Mouse (Mus musculus) right cerebral cortex, adult 18-20 months (tissue): ENCODE data around the gene Yap1.

Experiments
- DNase-seq: peaks from one replicate; pipeline ENCODE4 v3.0.0; 2022; ENCODE audit warnings: mixed read lengths

Gene Yap1

DNA sequence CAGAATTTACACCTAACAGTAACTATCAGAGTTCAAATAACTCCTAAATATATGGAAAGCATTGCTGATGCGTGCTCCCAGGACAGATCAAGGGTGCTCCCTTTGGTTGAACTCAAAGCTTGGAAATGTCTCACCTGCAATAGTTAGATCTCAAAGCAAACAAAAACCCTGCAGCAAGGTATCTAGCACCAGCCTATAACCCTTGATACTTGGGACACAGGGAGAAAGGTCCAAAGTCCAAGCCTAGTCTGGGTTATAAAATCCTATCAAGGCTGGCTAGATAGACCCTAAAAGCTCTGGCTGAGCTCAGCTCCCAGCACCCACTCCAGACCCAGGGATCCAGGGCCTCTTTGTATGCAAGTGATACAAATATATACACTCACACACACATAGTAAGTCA lies 36.4 kb downstream of the Yap1 start:
- no peak for DNase-seq

DNA sequence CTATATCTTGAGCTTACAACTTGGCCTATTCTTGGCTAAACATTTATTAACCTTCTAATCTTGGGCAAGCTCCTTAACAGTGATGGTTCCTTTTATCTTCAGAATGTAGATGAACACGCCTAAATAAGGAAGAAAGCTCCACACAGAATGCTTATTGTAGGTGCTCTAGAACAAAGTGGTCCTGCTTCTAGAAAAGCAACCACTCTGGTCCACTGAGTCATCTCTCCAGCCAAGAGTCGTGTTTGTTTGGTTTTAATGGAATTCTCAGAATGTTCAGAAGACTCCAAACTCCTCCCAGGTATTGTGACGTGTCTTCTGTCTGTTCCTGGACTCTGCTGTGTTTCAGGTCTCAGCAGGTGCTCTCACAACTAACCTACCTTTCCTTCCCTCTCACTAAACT lies 38.8 kb downstream of the Yap1 start:
- DNase-seq = no peak

DNA sequence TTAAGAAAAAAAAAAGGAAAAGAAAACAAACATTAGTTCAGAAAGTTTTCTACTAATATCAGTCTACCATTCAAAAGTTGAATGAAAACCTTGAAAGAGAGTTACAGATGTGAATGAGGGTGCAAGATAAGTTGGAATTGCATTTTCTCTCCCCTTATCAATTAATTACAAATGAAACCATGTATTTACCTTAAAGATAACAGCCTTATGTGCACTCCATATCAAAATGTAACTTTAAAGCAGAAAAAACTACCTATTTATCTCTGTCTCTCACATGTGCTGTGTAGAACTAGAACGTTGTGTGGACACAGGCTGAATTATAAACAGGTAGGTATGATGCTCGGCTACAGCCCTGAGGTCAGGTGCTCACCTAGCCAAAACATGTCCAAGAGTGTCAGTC lies 40.5 kb downstream of the Yap1 start:
- DNase-seq = no peak

DNA sequence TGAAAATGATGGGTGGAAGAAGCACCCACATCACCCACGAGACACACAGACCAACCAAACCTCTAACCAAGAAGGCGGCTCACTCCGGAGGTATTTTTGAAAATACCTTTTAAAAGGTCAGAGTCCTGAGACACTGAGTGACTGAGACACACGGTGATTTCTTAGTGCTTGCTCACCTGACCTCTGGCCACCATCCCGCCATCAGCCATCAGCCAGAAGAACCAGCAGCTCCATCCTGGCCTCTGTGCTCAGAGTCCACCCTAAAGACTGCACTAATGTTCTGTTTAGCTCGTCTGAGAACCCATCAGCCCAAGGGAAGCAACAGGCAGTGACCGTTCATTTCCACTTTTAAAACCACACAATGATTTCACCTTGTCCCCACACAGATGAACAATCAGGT lies 41.5 kb downstream of the Yap1 start:
- no peak for DNase-seq

DNA sequence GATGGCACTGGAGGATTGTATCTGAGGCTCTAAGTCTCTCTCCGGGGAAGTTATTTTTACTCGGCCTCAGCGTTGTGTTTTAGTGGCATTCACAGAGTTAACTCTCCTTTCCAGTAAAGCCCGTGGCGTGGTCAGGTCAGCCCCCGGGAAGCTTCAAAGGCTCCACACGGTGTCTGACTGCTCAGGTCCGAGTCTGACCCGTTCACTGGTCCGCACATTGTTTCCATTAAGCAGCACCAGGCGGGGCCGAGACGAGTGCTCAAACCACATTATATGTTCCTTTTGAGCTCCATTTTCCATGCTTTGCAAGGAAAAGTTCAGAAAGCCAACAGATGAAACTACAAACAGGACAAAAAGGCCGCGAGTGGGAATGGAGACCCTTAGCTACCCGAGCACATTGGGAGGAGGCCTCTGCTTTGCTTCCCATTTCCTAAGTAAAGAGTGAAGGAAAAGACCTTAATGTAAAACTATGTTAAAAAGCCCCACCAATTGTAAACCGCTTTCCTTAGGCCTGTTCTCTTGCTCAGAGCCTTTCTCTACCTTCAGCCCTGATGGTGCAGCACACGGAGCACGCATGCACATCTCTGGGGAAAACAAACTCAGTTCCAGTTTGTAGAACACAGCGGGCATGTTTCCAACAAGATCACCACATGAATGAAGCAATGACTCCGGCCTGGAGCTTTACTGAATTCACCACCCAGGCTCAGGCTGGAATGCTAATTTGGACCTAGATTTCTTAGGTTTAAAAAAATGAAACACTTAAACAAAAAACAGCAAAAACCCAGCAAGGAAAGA lies 42.8 kb downstream of the Yap1 start:
- DNase-seq = no peak

DNA sequence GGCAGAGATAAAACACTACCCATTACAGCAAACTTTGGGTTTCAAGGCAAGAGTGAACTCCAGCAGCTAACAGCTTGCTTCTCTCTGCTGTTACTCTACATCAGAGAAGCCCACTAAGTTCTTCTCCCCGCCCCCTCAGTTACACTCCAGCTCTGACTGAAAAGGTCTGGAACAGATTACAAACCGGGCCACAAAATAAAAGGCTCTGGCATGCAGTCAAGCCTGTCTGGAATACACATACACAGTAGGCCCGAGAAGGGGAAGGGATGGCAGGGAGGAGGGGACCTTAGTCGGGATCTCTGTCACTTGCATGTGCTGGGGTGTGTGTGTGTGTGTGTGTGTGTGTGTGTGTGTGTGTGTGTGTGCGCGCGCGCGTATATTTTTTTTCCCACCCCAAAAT lies 44.0 kb downstream of the Yap1 start:
- peak; percentile 39 for DNase-seq

DNA sequence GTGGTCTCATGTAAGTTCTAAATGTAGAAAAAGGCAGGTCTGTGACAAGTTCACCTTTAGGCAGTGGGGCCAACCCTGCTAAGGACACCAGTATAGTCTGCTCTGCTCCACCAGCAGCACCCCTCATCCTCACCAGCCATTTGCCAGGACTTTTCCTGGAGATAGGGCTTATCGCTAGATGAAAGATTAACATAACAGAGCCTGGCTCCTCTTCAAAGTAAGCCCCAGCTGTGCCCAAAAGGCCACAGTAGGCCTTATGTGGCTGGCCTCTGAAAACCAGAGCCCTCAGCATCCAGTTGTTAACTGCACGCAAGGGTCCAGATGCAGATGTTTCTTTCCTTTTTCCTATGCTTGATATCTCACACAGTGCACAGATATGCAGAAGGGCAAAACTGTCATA lies 45.1 kb downstream of the Yap1 start:
- no peak for DNase-seq

DNA sequence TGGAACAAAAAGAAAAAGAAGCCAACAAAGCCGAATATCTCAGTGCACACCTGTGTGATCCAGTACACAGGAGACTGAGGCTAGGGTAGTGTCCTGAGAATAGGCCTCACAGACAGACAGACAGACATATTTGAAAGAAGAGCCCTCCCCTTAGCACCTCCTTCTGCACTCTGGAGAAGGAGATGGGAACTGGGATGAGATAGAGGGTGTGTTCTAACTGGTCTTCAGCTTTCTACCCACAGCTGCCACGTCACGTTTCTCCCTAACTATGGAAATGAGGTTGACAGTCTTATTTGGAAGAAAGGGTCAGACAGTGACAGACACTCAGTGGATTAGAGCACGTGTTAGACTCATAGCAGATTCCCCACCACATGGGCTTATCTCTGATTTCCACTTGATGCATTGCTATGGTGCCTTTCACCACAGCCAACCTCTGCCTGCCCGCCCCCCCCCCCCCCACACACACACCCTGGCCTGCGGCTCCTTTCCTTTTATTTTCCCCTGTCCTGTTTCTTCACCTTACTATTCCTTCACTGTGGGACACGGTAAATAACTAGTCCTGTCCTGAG lies 46.3 kb downstream of the Yap1 start:
- no peak for DNase-seq

DNA sequence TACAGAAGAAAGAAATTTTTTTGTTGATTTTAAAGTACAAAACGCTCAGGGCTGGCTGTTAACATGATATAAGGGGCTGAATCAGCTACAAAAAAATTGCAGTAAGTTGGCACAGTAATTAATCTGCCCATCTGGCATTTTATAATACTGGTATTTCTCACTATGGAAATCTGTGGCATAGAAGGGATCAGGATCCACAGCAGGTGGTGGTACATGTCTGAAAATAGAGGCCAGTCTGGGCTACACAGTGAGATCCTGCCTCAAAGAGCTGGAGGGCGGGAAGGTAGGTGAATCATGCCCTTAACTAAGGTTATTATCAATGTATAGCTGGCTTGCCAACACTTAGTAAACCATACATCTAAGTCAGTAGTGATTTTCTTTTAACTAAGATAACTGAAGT lies 47.0 kb downstream of the Yap1 start:
- DNase-seq = no peak

DNA sequence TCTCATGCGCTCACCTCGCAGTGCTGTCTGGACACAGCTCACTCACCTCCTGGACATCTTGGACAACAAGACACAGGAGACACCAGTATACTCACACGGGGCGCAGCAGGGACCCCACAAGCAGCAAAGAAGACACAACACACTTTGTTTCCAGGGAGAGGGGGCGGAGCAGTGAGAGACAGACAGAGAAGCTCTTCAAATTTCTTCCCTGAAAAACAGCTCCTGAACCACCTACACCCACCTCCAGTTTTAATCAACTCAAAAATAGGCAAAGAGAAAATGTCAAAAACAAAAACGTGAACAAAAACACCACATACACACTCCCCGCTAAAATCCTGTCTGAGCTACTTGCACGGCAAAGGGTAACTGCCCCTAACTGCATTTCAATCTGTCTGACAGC lies 48.0 kb downstream of the Yap1 start:
- DNase-seq = no peak

DNA sequence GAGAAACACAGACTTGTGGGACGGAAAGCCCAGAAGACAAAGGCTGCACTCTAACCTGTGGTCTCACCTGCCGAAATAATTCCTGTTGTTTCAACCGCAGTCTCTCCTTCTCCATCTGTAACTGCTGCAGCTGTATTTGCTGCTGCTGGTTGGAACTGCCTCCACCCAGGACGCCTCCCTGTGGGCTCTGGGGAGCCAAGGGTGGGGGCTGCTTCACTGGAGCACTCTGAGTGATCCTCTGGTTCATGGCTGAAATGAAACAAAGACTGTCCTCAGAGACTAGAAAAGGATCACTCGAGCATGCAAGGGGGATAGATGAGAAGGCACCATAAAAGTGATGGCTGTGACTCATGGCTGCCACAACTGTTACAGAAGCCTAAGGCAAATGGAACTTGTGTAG lies 51.5 kb downstream of the Yap1 start:
- no peak for DNase-seq

DNA sequence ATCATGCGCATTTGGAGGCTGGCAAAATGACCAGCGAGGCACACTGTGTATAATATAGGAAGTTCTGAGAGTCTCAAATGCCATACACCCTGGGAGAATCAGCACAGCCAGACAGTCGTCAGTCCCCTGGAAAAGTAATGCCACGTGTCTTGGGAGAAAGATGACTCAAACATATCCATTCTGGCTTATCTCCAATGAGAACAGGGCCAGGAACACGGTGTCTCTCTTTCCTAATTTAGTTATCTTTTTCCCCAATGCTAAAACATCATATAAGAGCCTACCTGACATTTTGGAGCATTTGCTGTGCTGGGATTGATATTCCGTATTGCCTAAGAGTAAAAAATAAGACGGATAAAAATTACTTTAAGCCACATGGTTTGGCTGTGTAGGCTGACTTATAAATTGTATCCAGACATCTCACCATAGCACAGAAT lies 54.2 kb downstream of the Yap1 start:
- peak; percentile 69 for DNase-seq

DNA sequence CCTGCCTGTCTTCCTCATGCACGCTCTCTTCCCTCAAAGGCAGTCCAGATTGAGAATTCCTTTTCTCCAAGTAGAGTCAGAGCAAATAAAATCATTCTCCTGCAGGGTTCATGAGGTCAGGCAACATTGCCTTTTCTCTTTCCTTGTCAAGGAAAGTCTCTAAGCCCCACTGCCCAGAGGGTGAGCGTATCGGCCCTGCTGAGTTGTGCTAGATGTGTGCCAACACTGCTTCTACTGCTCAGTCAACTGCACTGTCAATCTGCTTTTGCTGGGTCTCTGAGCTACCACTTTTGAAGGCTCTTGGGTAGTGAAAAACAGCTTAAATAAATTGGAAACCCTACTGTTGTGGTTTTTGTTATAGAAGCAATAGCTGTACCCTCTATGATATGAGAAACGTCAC lies 56.5 kb downstream of the Yap1 start:
- no peak for DNase-seq

DNA sequence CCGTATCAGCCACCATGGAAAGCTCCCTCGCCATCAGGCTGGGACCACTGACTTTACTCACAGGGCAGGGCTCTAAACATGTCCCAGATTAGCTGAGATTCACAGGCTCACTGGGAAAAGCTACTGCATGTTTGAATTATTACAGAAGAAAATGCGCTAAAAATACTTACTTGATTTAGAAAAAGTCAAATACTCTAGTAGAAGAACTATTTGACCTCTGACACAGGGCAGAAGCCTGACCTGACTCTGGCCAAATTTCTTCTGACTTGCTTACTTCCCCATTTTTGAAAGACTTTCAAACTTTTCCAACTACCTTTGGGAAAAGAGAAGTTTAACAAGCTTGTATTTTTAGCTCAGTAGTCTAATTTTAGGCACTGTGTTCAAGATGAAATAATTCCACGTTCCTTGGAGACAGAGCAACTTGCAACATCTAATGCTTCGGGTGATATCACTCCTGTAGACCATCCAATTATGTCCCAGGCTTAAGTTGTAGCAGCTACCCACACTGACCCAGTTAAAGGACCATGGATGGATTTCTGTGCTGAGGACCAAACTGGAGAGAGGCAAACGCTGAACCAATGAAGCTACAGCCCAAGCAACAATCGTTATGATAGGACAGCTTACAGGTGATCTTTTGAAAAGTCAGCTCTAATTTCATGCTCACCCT lies 60.5 kb downstream of the Yap1 start:
- DNase-seq = no peak

DNA sequence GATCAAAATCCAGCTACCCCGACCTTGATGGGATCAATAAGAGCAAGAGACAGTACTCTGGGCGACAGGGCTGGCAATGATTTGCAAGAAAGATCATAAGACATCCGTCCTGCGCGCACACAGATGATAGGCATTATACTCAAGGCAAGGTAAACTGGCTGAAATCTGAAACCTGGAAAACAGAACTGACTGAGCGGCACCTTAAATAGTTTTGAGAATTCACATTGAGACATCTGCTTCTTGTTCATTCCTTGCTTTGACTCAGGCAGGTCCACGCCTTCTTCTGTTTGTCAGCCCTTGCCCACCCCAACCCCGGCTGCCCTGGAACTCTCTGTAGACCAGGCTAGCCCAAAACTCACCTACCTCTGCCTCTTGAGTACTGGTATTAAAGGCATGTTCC lies 61.7 kb downstream of the Yap1 start:
- DNase-seq = no peak

DNA sequence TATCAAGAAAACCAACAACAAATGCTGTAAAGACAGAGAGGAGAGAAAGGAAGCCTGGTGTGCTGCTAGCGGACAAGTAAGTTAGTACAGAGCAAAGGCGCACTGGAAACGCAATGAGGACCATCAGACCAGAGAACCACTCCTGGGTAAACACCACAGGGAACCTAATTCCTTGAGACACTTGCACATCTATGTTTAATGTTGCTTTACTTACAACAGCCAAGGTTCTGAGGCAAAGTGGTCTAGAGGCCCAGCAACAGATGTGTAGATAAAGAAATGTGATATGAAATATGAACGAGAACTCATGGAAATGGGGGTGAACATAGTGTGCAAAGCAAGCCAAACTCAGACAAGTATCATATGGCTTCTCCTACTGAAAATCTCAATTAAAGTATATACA lies 64.3 kb downstream of the Yap1 start:
- no peak for DNase-seq

DNA sequence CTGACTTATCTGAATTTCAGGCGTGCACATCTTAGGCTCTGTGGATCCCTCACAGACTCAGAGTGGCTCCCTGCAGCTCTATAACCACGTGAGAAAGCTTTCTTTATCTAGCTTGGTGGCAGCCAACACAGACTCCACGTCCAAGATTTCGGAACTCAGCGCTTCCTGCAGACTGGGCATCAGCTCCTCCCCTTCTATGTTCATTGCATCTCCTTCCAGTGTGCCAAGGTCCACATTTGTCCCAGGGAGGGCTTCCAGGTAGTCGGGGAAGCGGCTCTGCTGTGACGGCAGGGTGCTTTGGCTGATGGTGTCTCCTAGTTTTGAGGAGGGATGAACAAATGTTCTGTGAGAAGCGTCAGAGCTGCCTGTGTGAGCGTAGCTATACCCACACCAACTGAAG lies 70.0 kb downstream of the Yap1 start:
- DNase-seq = peak; percentile 37

DNA sequence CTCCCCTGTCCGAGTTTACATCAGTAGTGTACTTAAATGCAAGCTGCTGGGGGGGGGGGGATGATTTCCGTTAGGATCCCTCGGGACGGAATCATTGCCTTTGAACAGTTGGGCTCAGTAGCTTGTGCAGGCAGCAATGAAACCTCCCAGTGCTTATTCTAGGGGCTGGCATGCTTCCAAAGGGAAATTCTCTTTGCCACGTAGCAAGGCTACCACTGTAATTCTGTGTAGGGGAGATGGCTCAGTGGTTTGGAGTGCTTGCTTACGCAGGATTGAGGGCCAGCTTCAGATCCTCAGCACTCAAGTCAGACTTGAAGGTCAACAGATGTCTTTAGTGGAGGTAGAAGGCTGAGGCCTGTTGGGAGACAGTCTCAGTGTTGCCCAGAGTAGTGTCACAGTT lies 74.8 kb downstream of the Yap1 start:
- DNase-seq = no peak

DNA sequence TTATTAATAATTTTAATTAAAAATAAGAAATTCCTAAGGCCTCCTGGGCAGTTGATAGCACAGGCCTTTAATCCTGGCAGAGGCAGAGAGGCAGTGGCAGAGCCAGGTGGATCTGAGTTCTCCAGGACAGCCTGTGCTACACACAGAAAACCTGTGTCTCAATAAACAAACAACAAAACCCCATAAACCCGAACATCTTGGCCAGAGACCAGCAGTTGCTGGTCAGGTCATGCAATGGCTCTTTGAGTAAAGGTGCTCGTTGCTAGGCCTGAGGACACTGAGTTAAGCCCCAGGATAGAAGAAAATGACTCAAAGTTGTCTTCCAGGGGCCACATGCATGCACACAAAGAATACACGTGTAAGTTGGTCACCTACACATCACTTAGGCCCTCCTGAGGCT lies 75.5 kb downstream of the Yap1 start:
- DNase-seq = no peak

DNA sequence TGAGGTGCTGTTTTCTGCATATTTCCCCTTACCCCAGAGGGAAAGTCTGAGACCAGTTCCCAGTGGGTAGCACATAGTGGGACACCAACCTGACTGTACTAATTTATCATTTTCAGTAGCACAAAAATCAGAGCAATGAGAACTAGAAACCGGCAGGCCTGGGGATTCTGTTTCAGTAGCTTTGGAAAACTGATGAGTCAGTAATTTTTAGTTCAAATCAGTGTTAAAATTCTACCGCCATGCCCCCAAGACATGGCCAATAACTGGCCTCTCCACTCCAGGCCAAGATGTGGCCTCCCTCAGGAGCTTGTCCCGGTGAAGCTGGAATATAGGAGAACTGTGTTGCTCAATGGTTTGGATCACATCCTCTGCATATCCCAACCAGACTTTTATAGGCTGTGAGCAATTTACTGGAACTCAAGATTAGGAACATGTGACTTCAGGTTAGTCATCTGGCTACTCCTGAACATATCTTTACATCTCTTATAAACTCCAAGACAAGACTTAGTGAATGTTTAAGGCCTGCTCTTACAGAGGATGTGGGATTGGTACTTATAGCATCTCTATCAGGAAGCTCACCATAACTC lies 76.1 kb downstream of the Yap1 start:
- no peak for DNase-seq

DNA sequence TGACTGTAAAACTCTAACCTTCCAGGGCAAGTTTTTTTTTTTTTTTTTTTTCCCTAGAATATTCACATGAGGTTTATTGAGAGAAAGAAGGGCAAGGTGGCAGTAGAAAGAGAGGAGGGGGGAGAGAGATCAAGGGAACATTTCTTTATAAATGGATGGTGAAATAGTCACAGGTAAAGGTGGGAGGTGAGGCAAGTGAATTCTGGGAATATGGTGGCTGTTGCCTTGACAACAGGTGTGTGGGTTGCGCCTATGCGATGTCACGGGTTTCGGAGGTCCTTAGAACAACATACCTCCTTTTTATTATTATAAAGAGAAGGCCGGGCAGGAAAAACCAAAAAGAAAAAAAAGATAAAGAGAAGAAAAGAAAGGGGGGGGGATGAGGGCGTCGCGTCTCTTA lies 89.5 kb downstream of the Yap1 start:
- DNase-seq = no peak

DNA sequence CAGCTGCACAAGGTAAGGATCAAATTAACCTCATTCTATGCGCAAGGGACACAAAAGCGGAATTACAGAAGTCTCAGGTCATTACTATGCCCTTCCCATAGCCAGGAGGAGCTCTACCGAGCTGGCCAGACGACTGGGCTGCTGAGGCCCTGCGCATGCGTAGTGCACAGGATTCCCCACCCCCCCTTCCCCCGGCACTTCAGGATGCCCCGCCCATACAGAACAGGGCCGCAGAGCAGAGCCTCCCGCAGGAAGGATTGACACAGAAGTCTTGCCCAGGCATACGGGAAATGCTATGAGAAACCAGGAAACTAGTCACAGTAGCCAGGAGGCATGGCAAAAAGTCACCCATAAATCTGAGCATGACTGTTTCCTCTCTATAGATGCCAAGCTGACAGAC lies 89.9 kb downstream of the Yap1 start:
- peak; percentile 18 for DNase-seq

DNA sequence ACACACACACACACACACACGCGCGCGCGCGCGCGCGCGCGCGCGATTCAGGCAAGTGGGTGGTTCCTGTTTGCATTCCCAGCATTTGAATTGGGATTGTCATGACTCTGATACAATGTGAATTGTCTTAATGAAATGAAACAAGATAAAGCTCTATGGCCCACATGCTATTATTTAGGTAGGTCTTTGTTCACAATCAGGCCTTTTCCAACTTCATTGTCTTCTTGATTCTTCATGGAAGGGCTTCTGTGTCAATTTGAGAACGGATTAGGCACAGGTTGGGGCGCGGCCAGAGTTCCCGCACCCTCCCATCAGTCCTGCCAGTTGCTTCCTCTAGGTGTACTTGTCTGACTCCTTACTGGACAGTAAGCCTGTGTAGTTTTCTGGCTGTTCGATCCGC lies 90.4 kb downstream of the Yap1 start:
- DNase-seq = no peak

DNA sequence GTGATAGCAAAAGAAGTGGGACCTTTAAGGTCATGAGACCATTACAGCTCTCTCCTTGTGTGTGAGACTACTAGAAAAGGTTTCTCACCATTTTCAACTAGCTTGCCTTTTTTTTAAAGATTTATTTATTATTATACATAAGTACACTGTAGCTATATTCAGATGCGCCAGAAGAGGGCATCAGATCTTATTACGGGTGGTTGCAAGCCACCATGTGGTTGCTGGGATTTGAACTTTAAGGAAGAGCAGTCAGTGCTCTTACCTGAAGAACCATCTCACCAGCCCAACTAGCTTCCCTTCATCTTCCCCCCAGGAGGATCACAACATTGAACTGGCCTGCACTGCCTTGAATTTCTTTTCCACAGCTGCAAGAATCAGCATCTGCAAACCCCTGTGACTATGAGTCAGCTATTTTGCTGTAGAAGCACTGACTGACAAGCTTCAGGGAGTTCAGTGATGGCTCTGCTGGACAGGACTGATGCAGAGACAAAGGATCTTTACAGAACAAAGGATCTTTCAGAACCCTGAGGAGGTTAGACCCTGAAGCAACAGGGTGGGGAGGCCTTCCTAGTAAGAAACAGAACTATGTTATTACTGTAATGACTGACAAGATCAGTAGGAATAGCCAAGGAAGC lies 96.9 kb downstream of the Yap1 start:
- no peak for DNase-seq
